Mouse (Mus musculus) C2C12 (cell line): Measurements from ENCODE around the gene Plekhh2. TPM values are rescaled to one million over a fixed set of nuclear protein-coding genes. Genes with fewer than 3 reads are reported as not detected.

Experiments used
- H3K27me3 ChIP-seq: one replicate; pipeline ENCODE4 v1.6.1; 2011; ENCODE audit not compliant: control insufficient read depth, insufficient read depth, insufficient read length
- H3K36me3 ChIP-seq: one replicate; pipeline ENCODE4 v1.6.1; 2011; ENCODE audit not compliant: control insufficient read depth, insufficient read depth
- H3K4me3 ChIP-seq: one replicate; pipeline ENCODE4 v1.5.1; 2011; ENCODE audit warnings: mild to moderate bottlenecking, control low read depth; ENCODE audit not compliant: poor library complexity, insufficient read depth, severe bottlenecking
- H3K79me2 ChIP-seq: one replicate; pipeline ENCODE4 v1.6.1; 2011; ENCODE audit not compliant: control insufficient read depth, insufficient read depth
- H3K79me3 ChIP-seq: one replicate; pipeline ENCODE4 v1.6.1; 2011; ENCODE audit warnings: low read depth, control low read depth
- H3ac ChIP-seq: one replicate; pipeline ENCODE3; 2011; ENCODE audit warnings: low read depth; ENCODE audit not compliant: control insufficient read depth, insufficient read length
- CEBPB ChIP-seq: IDR thresholded peaks from one replicate; pipeline ENCODE4 v1.6.1; 2011; ENCODE audit warnings: low read depth, mild to moderate bottlenecking, control low read depth, moderate library complexity
- CTCF ChIP-seq: IDR thresholded peaks from one replicate; pipeline ENCODE4 v1.5.1; 2011; ENCODE audit not compliant: control insufficient read depth, insufficient read depth, insufficient read length
- FOSL1 ChIP-seq: IDR thresholded peaks from one replicate; pipeline ENCODE4 v1.8.0; 2011; ENCODE audit warnings: mild to moderate bottlenecking, low read length; ENCODE audit not compliant: poor library complexity, insufficient read depth, severe bottlenecking
- MAX ChIP-seq: IDR thresholded peaks from one replicate; pipeline ENCODE4 v1.6.1; 2011; ENCODE audit warnings: mild to moderate bottlenecking, control low read depth
- MYOD1 ChIP-seq: IDR thresholded peaks from one replicate; pipeline ENCODE4 v1.6.1; 2011; ENCODE audit warnings: low read depth; ENCODE audit not compliant: control insufficient read depth, insufficient read length
- MYOG ChIP-seq: IDR thresholded peaks from one replicate; pipeline ENCODE4 v1.6.1; 2011; ENCODE audit not compliant: control insufficient read depth, insufficient read length; ENCODE audit errors: extremely low read depth
- USF1 ChIP-seq: IDR thresholded peaks from one replicate; pipeline ENCODE4 v1.6.1; 2011; ENCODE audit warnings: low read depth, mild to moderate bottlenecking, control low read depth, moderate library complexity
- polyA plus RNA-seq: library from polyadenylated mRNA; unstranded; fragments of >200 nt; fragmentation: generic; extraction: Trizol; gene quantifications from one replicate; pipeline ENCODE4 v1.2.1, GENCODE M21; 2012; ENCODE audit warnings: missing spikeins

The Plekhh2 gene
- polyA plus RNA-seq, 1 experiment: 8.7 TPM

DNA sequence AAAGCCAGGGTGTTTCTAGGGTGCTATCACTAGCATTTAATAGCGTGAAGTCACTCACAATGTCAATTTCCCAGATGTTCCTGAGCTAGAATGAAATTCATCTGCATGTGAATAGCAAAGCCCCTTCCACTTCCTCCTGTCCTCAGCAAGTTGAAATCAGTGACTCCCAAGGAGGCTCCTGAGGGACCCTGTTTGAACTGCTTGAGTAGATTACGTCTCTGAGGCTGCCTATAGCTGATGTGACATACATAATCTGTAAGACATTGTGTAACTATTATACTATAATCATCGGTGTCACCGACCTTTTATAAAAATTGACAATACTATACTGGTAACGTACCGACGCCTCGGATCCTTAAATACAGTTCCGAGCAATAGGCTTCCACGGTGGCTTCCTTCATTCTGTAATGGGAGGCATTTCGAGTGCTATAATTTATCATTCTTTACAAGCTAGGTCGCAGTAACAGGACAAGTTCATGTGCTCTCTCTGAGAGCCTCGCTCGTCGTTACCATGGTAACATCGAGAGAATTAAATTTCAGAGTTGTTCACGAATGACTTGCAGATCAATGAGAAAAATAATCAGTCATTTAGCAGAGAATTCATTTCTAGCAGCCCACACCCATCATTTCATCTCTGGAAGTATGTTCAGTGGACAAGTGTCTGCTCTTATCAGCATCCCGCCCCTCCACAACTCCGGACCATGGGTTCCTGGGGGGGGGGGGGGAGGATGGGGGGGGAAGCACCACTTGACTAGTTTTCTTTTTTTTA lies 145.1 kb downstream of the Plekhh2 start:
- Histone ChIP-seq H3K36me3 (no peaks in the 10 kb centered on the region), H3K27me3 (no peaks in the 10 kb centered on the region), H3K4me3 (no peak overlapping the region), H3K79me3 (no peaks in the 10 kb centered on the region), H3ac (no peak overlapping the region), H3K79me2 (no peaks in the 10 kb centered on the region)
- no peak for TF ChIP-seq CEBPB
- TF ChIP-seq FOSL1: no peak
- TF ChIP-seq MYOD1: no peak
- TF ChIP-seq CTCF: no peak
- TF ChIP-seq MAX: no peak
- no peak for TF ChIP-seq MYOG
- TF ChIP-seq USF1: no peak

DNA sequence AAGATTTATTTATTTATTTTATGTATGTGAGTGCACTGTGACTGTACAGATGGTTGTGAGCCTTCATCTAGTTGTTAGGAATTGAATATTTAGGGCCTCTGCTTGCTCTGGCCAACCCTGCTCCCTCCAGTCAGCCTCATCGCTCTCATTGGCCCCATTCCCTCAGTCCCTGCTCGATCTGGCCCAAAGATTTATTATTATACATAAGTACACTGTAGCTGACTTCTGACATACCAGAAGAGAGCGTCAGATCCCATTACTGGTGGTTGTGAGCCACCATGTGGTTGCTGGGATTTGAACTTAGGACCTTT lies 145.7 kb downstream of the Plekhh2 start:
- Histone ChIP-seq H3ac (no peak overlapping the region), H3K27me3 (no peaks in the 10 kb centered on the region), H3K4me3 (no peak overlapping the region), H3K79me3 (no peaks in the 10 kb centered on the region), H3K79me2 (no peaks in the 10 kb centered on the region), H3K36me3 (no peaks in the 10 kb centered on the region)
- no peak for TF ChIP-seq MYOG
- no peak for TF ChIP-seq FOSL1
- TF ChIP-seq MAX: no peak
- no peak for TF ChIP-seq CTCF
- TF ChIP-seq USF1: no peak
- TF ChIP-seq CEBPB: no peak
- TF ChIP-seq MYOD1: no peak

DNA sequence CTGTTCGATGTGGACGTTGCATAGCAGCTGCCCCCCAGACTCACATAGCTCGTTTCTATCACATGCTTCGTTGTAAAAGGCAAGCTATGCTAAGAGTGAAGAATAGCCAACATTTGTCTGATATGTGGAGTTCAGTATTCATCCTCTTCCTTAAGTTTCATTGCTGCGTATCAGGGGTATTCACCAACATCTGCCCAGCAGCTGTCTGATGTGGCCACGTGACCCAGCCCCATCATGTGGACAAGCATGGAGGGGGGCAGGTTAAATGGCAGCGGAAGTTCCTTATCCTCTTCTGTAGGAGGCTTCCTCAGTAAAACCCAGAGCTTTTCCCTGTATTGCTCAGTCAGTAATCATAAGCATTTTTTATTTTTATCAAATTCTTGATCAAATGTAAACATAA lies 146.1 kb downstream of the Plekhh2 start:
- H3K79me2 ChIP-seq: no peaks in the 10 kb centered on the region
- no peaks in the 10 kb centered on the region for H3K79me3 ChIP-seq
- TF ChIP-seq MAX: no peak
- TF ChIP-seq USF1: peak; percentile 38
- no peak for TF ChIP-seq MYOG
- TF ChIP-seq FOSL1: no peak
- TF ChIP-seq CEBPB: no peak
- TF ChIP-seq CTCF: no peak
- no peak overlapping the region for H3K4me3 ChIP-seq
- H3K27me3 ChIP-seq: no peaks in the 10 kb centered on the region
- H3ac ChIP-seq: no peak overlapping the region
- H3K36me3 ChIP-seq: no peaks in the 10 kb centered on the region

DNA sequence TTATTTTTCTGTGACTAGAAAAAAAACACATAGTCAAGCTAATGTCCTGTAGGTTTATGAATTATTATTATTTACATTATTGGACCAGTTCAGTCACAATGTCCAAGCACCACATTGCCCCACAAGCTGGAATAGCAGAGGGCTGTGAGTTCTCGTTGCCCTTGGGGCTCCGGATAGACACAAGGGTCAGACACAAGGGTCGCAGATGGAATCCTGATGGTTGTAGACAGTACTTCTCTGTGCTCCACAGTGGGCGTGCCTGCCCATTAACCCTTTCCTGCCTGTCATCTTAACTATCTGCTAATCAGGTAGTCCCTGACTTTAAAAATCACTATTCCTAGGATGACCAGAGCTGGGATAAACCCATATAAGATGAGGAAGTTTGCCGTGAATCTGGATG lies 146.5 kb downstream of the Plekhh2 start:
- TF ChIP-seq MYOG (no peak), USF1 (no peak), MYOD1 (no peak), CEBPB (no peak)
- H3K79me2 ChIP-seq: no peaks in the 10 kb centered on the region
- no peak overlapping the region for H3ac ChIP-seq
- no peaks in the 10 kb centered on the region for H3K79me3 ChIP-seq
- no peaks in the 10 kb centered on the region for H3K36me3 ChIP-seq
- no peaks in the 10 kb centered on the region for H3K27me3 ChIP-seq
- no peak overlapping the region for H3K4me3 ChIP-seq

DNA sequence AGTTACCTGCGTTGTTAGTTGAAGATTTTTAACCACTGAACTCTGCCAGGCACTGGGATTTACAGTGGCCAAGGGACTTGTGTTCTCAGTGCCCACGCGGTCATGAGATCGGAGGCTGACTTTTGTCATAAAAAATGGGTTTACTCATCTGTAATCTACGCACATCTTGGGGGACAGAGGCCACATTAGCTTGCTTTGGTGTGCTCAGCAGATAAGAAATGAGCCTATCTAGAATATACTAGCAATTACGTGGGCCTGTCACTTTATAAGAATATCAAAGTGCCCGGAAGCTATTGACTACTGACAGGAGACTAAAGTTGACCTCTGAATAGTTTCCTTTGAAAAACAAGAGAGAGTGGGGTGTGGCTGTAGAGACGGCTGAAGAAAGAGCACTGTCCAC lies 147.3 kb downstream of the Plekhh2 start:
- no peak overlapping the region for H3K4me3 ChIP-seq
- no peaks in the 10 kb centered on the region for H3K36me3 ChIP-seq
- TF ChIP-seq MAX (no peak), FOSL1 (no peak), USF1 (no peak), CTCF (no peak), CEBPB (no peak), MYOD1 (no peak), MYOG (no peak)
- H3ac ChIP-seq: no peak overlapping the region
- H3K79me2 ChIP-seq: no peaks in the 10 kb centered on the region
- H3K79me3 ChIP-seq: no peaks in the 10 kb centered on the region
- H3K27me3 ChIP-seq: no peaks in the 10 kb centered on the region

DNA sequence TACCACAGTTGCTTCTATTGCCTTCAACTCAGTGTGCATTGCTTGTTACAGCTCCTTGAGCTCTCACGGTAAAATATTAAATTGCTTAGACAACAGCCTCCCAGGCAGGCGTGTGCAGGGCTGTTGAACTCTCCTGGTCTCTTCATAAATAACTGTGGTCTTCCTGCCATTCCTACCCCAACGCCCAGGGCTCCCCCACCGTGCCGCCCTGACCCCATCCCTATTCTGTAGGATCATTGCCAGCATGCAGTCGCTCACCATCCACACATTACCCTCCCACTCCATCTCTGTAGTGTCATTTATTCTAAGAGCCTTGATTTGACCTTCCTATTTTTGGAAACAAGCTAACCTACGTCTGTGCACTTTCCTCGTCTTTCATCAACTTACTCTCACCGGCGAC lies 153.4 kb downstream of the Plekhh2 start:
- Histone ChIP-seq H3K27me3 (peaks cover 10% of the 10 kb centered on the region), H3K79me2 (no peaks in the 10 kb centered on the region), H3K36me3 (no peaks in the 10 kb centered on the region), H3K79me3 (no peaks in the 10 kb centered on the region), H3ac (no peak overlapping the region), H3K4me3 (no peak overlapping the region)
- no peak for TF ChIP-seq CTCF
- no peak for TF ChIP-seq FOSL1
- TF ChIP-seq MYOG: no peak
- TF ChIP-seq CEBPB: no peak
- no peak for TF ChIP-seq USF1
- no peak for TF ChIP-seq MYOD1
- TF ChIP-seq MAX: no peak
